Mouse (Mus musculus) central nervous system, embryonic 18 days (tissue): ENCODE results near the gene Gm17654. TPM values are rescaled to one million over a fixed set of nuclear protein-coding genes. Genes with fewer than 3 reads are reported as not detected.

ENCODE experiments used
- polyA plus RNA-seq: library from polyadenylated mRNA; depleted of rRNA; stranded (reverse); fragments of >200 nt; gene quantifications from 2 replicates; pipeline ENCODE4 v1.2.3, GENCODE M21; 2012; rRNA removed

The Gm17654 gene
- polyA plus RNA-seq: not detected in 2 replicates

DNA sequence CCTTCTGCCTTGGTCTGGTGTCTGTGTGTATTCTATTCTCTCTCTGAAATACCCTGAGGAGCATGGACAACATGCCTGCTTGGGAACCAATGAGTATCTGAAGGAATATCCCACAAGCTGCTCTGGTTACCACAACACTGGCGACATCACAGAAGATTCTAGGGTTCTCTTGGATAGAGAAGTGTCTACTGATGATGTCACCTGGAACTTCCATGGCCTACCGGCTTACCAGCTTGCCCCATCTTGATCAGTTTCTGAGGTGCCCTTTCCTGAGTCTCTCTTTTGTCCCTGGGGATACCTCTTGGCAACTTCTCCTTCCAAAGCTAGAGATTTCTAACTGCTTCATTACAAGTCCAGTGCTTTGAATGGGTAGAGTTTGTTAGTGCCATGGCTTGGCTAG is at the start of gene Gm17654:
Gm17654 (minus strand) TSS at position 101 of the 400 bp plus-strand sequence.

GRCm38 (mm10) chr14:43607913-43608312 is 29.0 kb upstream of the Gm17654 start, which contains the start of gene Gm10375:
Gene Gm10375 (minus strand): TSS chr14:43608013.

GRCm38 (mm10) chr14:43543276-43543675 is 35.7 kb downstream of the Gm17654 start, which contains the start of gene Gm5799:
Gene Gm5799 (plus strand): TSS chr14:43543576.

Other genes with a start within 250 kb of the Gm17654 start
- gene 1700001F09Rik, start 231.3 kb downstream of the Gm17654 start, polyA plus RNA-seq: not detected in 2 replicates
- not detected in 2 replicates for gene Gm8138, start 162.8 kb downstream of the Gm17654 start, polyA plus RNA-seq
- not detected in 2 replicates for gene Gm5799, start 35.6 kb downstream of the Gm17654 start, polyA plus RNA-seq
- gene Gm10375, start 28.9 kb upstream of the Gm17654 start, polyA plus RNA-seq: not detected in 2 replicates
- not detected in 2 replicates for gene Gm8165, start 98.1 kb upstream of the Gm17654 start, polyA plus RNA-seq
- 0.66 and 1.0 TPM in 2 replicates for gene Gm7324, start 118.7 kb upstream of the Gm17654 start, polyA plus RNA-seq
- not detected in 2 replicates for gene Gm16506, start 148.3 kb upstream of the Gm17654 start, polyA plus RNA-seq
- gene Gm6526, start 168.7 kb upstream of the Gm17654 start, polyA plus RNA-seq: not detected in 2 replicates
- gene Gm8180, start 205.6 kb upstream of the Gm17654 start, polyA plus RNA-seq: not detected in 2 replicates